Mouse (Mus musculus) megakaryocyte-erythroid progenitor cell, adult 5-6 weeks (primary cell): ENCODE measurements around the gene Pecam1. TPM values are rescaled to one million over a fixed set of nuclear protein-coding genes. Genes with fewer than 3 reads are reported as not detected.
"Not testable (repeated sequence)": the region's sequence is repeated elsewhere in the genome, so short reads cannot be mapped to it uniquely, and the experiment has no call there.

Experiments
- ATAC-seq: replicated peaks from 2 replicates; pipeline ENCODE4 v1.8.0; 2016; ENCODE audit warnings: mild to moderate bottlenecking, inconsistent platforms; ENCODE audit not compliant: severe bottlenecking, poor library complexity, low FRiP score, low TSS enrichment
- total RNA-seq, 2 experiments: library from RNA; stranded (forward) in 1 of 2; stranded (reverse) in 1 of 2; fragments of 200-1000, 215-1000 nt in 1 of 2; fragments of >200 nt in 1 of 2; fragmentation: Nextera tagmentation in 1 of 2; gene quantifications; 2 replicates each; pipeline ENCODE4 v1.2.3; 2014 to 2017

Pecam1 gene
- total RNA-seq, 2 experiments from 2014 or later: 8.8 to 9.2 TPM

DNA sequence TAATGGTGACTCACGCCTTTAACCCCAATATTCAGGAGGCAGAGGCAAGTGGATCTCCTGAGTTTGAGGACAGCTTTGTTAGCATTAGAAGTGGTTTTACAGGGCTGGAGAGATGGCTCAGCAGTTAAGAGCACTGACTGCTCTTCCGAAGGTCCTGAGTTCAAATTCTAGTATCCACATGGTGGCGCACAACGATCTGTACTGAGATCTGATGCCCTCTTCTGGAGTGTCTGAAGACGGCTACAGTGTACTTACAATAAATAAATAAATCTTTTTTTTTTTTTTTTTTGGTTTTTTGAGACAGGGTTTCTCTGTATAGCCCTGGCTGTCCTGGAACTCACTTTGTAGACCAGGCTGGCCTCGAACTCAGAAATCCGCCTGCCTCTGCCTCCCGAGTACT is 9.7 kb downstream of the Pecam1 start:
- ATAC-seq: not testable (repeated sequence)

DNA sequence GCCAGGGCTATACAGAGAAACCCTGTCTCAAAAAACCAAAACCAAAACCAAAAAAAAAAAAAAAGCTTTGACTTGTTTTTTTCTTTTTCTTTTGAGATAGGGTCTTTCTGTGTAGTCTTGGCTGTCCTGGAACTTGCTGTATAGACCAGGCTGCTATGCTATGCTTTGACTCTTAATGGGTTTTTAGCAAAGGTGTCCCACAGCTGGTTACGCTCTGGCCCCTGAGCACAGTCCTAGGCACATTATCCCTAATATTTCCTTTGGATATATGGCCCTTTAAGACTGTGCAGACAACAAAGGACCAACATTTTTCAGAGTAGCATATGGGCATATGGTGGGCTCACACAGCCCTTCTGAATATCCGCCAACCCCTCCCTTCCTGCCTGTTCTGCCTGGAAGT is 11.3 kb downstream of the Pecam1 start:
- ATAC-seq: no peak

GRCm38 (mm10) chr11:106737178-106737621 is 13.2 kb downstream of the Pecam1 start:
- ATAC-seq: no peak

GRCm38 (mm10) chr11:106736614-106737013 is 13.8 kb downstream of the Pecam1 start:
- ATAC-seq: no peak

- no peak for ATAC-seq
Measured at GRCm38 (mm10) chr11:106730714-106731113, 19.7 kb downstream of the Pecam1 start.

GRCm38 (mm10) chr11:106729656-106730055 is 20.8 kb downstream of the Pecam1 start:
- no peak for ATAC-seq

GRCm38 (mm10) chr11:106728402-106729366 is 21.7 kb downstream of the Pecam1 start:
- ATAC-seq: peak; percentile 88

DNA sequence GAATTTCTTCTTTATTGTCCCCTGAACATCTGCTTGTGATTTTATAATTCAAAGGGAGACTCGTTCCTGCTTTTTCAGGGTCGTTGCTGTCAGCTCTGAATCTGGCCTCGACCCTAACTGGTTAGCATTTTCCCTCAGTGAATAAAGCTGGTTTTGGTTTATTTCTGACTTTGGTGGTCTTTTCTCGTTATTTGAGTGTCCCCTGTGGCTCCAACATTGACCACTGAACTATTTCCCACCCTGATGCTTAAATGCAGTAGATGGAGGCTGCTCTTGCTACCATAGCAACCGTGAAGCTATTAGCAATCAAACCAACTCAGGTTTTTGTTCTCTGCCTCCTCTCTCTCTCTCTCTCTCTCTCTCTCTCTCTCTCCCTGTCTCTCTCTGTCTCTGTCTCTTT is 22.5 kb downstream of the Pecam1 start:
- no peak for ATAC-seq

GRCm38 (mm10) chr11:106724916-106725235 is 25.6 kb downstream of the Pecam1 start:
- not testable (repeated sequence) for ATAC-seq

GRCm38 (mm10) chr11:106724176-106724915 is 26.1 kb downstream of the Pecam1 start:
- ATAC-seq: no peak

DNA sequence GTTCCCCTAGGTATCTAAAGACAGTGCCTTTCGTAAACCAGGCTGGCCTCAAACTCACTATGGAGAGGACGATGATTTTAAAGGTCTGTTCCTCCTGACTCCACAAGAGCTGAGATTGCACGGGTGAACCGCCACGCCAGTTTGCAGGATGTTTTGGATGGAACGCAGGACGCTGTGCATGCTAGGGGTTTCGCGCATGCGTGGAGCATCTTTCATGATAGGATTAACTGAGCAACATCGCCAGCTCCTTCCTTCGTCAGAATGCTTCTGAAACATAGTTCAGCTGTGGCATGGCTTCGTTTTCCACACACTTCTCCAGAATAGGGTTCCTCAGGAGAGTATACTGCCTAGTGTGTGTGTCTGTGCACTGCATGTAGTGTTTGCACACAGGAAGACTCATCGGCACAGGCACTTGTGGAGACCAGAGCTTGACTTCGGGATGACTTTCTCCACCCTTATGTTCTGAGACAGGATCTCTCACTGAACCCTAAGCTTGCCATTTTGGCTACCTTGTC is 26.8 kb downstream of the Pecam1 start:
- no peak for ATAC-seq

- ATAC-seq: peak; percentile 66
Measured at GRCm38 (mm10) chr11:106722831-106723361, 27.5 kb downstream of the Pecam1 start.

DNA sequence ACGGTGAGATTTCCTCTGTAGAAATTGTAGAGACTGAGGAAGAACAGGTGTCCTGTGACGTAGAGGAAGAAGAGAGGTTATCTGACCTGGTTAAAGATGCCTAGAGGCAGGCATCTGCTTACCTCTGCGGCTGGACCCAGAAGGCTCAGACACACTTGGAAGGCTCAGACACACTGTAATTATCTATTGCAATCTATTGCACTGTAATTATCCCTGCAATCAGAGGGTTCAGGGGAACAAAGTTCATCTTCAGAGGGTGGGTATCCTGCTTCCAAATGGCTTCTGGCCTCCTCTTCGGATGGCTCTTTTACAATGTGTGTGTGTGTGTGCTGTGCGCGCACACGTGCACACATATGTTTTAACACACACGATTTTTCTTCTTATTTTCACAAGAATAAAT is 30.0 kb downstream of the Pecam1 start:
- no peak for ATAC-seq

DNA sequence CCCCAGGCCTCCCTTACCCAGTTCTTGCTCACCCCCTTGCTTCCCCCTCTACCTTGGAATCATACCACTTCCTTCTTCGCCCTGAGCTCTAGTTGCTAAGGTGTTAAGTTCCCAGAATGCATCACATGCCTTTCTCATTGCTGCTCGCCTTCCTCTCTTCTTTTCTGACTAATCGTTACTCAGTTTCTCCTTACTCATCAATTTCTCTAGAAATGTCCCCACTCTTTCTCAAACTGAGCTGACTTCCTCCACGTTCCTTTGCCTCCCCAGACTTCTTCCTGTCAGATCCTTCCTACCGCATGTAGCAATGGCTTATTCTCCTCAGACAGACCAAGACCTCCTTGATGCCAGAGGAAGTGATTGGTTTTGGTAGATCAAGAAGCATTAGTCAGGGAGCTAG is 33.9 kb downstream of the Pecam1 start:
- no peak for ATAC-seq

DNA sequence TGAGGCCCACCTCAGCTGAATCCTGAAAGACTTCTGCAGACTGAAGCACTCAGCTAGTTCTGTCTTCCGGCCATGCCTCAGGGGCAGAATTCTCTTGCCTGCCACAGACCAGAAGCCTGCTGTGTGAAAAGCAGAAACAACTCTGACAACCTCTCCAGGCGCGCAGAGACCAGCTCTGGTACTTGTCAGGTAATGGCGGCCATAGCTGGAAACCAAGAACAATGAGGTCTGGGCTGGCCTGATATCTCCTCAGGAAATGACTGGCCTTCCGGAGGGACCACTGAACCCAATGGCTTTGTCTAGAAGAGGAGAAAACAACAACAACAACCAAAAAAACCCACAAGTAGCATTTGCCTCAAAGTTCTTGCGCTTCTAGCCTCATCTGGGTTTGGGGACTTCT is 35.4 kb downstream of the Pecam1 start:
- ATAC-seq: no peak

DNA sequence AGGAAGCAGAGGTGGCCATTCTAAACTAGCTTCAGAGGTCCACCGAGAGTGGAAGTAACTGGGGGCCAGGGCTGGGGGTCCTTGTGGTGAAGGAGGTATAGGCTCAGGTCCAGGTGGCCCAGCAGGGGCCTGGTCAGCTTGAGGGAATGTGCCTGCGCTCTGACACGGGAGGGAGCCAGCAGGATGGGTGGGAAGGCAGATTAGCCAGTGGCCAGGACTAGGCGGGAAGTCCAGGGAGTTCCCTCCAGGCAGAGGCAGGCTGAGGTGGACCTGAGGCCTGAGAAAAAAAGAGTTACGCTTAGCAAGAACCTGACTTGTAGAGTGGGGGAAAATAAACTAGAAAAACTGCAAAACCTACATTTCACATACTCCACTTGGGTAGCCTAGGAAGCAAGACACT is 39.6 kb downstream of the Pecam1 start:
- no peak for ATAC-seq

GRCm38 (mm10) chr11:106709227-106709985 is 41.0 kb downstream of the Pecam1 start:
- ATAC-seq: no peak

- ATAC-seq: no peak
Measured at GRCm38 (mm10) chr11:106707866-106708265, 42.6 kb downstream of the Pecam1 start.

DNA sequence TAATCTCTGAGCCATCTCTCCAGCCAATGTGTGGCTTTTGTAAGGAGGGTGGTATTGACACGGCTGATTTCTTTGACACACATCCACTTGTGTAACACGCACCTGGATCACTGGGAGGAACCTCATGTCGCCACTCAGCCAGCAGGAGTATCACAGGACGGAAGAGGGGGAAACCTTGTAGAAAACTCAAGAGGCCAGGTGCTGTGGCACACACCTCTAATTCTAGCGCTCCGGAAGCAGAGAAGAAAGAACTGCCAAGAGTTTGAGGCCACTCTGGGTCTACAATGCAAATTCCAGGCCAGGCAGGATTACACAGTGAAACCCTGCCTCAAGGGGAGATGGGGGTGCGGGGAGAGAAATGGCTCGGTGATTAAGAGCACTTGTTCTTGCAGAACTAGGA is 43.3 kb downstream of the Pecam1 start:
- no peak for ATAC-seq
